Mouse (Mus musculus) liver, adult 2 months (tissue): Measurements from ENCODE around the gene Krtap31-1.

Experiments
- CTCF ChIP-seq: fragments of 200-500 bp; IDR thresholded peaks from 2 replicates; pipeline ENCODE4 v1.5.1; 2011; ENCODE audit warnings: low read depth, low read length, control low read depth
- POLR2A ChIP-seq: fragments of 200-500 bp; IDR thresholded peaks from 2 replicates; pipeline ENCODE4 v1.6.1; 2011; ENCODE audit warnings: low read length, control low read depth; ENCODE audit not compliant: insufficient read depth; ENCODE audit errors: extremely low read depth

GRCm38 (mm10) chr11:99935991-99936390 is 28.3 kb downstream of the Krtap31-1 start, which contains the start of gene Krtap31-2:
- no peak for TF ChIP-seq CTCF
- TF ChIP-seq POLR2A, result no peak
